Mouse (Mus musculus) leukemia stem cell, adult 10-12 weeks (primary cell): Measurements from ENCODE around the gene Med22. TPM values are rescaled to one million over a fixed set of nuclear protein-coding genes. Genes with fewer than 3 reads are reported as not detected.

ENCODE experiments used
- polyA plus RNA-seq: library from polyadenylated mRNA; stranded (reverse); fragments of >175 nt; gene quantifications from 2 replicates; pipeline ENCODE4 v1.2.3, GENCODE M21; 2012; ENCODE audit warnings: low replicate concordance

Med22 gene
- polyA plus RNA-seq, result 82.9 and 99.1 TPM in 2 replicates

GRCm38 (mm10) chr2:26910124-26910993 lies at the start of gene Med22, which contains the start of gene Rpl7a:
Gene Med22 (minus strand): TSS chr2:26910677.
Gene Rpl7a (plus strand): TSS chr2:26910764.

GRCm38 (mm10) chr2:26933304-26934055 lies 23.0 kb upstream of the Med22 start, which contains the start of the genes Surf4 and Stkld1:
Gene Surf4 (minus strand): TSS chr2:26933928.
Gene Stkld1 (plus strand): TSS chr2:26934047.

GRCm38 (mm10) chr2:26915927-26916728 lies 5.7 kb upstream of the Med22 start, which contains the start of the genes Surf2 and Surf1:
Gene Surf2 (plus strand): TSS chr2:26916367.
Gene Surf1 (minus strand): TSS chr2:26916530.

GRCm38 (mm10) chr2:26902467-26903220 lies 7.8 kb downstream of the Med22 start, which contains the start of gene Surf6:
Gene Surf6 (minus strand): TSS chr2:26902879.

GRCm38 (mm10) chr2:26864879-26865278 lies 45.6 kb downstream of the Med22 start, which contains the start of gene Abo:
Gene Abo (minus strand): TSS chr2:26864979.

Other genes with a start within 250 kb of the Med22 start
- not detected in 2 replicates for gene Lcn4, start 239.4 kb downstream of the Med22 start, polyA plus RNA-seq
- gene Abo, start 45.7 kb downstream of the Med22 start, polyA plus RNA-seq, result not detected in 2 replicates
- 12.6 and 15.1 TPM in 2 replicates for gene Surf6, start 7.8 kb downstream of the Med22 start, polyA plus RNA-seq
- gene Rpl7a, start 87 bp upstream of the Med22 start, polyA plus RNA-seq, result 1,075 and 2,403 TPM in 2 replicates
- 5.3 and 19.5 TPM in 2 replicates for gene Surf2, start 5.7 kb upstream of the Med22 start, polyA plus RNA-seq
- 2.9 and 16.6 TPM in 2 replicates for gene Surf1, start 5.9 kb upstream of the Med22 start, polyA plus RNA-seq
- 60.9 and 87.7 TPM in 2 replicates for gene Surf4, start 23.3 kb upstream of the Med22 start, polyA plus RNA-seq
- gene Stkld1, start 23.4 kb upstream of the Med22 start, polyA plus RNA-seq, result not detected in 2 replicates
- 72.7 and 93.2 TPM in 2 replicates for gene Rexo4, start 53.7 kb upstream of the Med22 start, polyA plus RNA-seq
- gene Adamts13, start 62.7 kb upstream of the Med22 start, polyA plus RNA-seq, result not detected in 2 replicates
- 18.5 and 21.5 TPM in 2 replicates for gene Cacfd1, start 99.2 kb upstream of the Med22 start, polyA plus RNA-seq
- gene Slc2a6, start 117.3 kb upstream of the Med22 start, polyA plus RNA-seq, result 2.5 and 4.7 TPM in 2 replicates
- gene Mymk, start 161.5 kb upstream of the Med22 start, polyA plus RNA-seq, result 0.13 TPM in 1 of 2 replicates, not detected in the other
- gene Adamtsl2, start 168.7 kb upstream of the Med22 start, polyA plus RNA-seq, result 0.85 TPM in 1 of 2 replicates, not detected in the other
- not detected in 2 replicates for gene Fam163b, start 231.8 kb upstream of the Med22 start, polyA plus RNA-seq